Mouse (Mus musculus) midbrain, embryonic 12.5 days (tissue): ENCODE data around the gene Hmgn2. TPM values are rescaled to one million over a fixed set of nuclear protein-coding genes. Genes with fewer than 3 reads are reported as not detected.

Experiments
- ATAC-seq: fragments of 200-750 bp; cut with Nextera tagmentation; 2 replicates; pipeline ENCODE4 v1.8.0; 2017; ENCODE audit warnings: low read depth, moderate TSS enrichment, moderate library complexity; ENCODE audit not compliant: low FRiP score
- H3K27ac ChIP-seq: fragments of 300-500 bp; sonication (generic); replicated peaks from 2 replicates; pipeline ENCODE4 v1.5.1; 2016; ENCODE audit warnings: mild to moderate bottlenecking
- H3K27me3 ChIP-seq: fragments of 300-500 bp; sonication (generic); 2 replicates; pipeline ENCODE4 v1.6.1; 2016; ENCODE audit warnings: mild to moderate bottlenecking
- H3K36me3 ChIP-seq: fragments of 300-500 bp; sonication (generic); 2 replicates; pipeline ENCODE4 v1.6.1; 2016
- H3K4me1 ChIP-seq: fragments of 300-500 bp; sonication (generic); 2 replicates; pipeline ENCODE4 v1.6.1; 2016
- H3K4me2 ChIP-seq: fragments of 300-500 bp; sonication (generic); replicated peaks from 2 replicates; pipeline ENCODE4 v1.6.1; 2016; ENCODE audit warnings: mild to moderate bottlenecking, moderate library complexity
- H3K4me3 ChIP-seq: fragments of 300-500 bp; sonication (generic); 2 replicates; pipeline ENCODE4 v1.5.1; 2016; ENCODE audit warnings: mild to moderate bottlenecking
- H3K9ac ChIP-seq: fragments of 300-500 bp; sonication (generic); replicated peaks from 2 replicates; pipeline ENCODE4 v1.6.1; 2016; ENCODE audit warnings: mild to moderate bottlenecking, moderate library complexity
- H3K9me3 ChIP-seq: fragments of 300-500 bp; sonication (generic); 2 replicates; pipeline ENCODE4 v1.6.1; 2016; ENCODE audit warnings: mild to moderate bottlenecking
- whole genome bisulfite sequencing: fragments of 180-500 bp; shearing (Covaris S2); methylation state at CpG from one replicate; pipeline ENCODE4 v1.1.7; 2016; 5-methylcytosine and 5-hydroxymethylcytosine counted together
- polyA plus RNA-seq: library from polyadenylated mRNA; unstranded; fragments of >200 nt; fragmentation: Nextera tagmentation; extraction: Ambion mirVana; gene quantifications from 2 replicates; pipeline ENCODE4 v1.2.1, GENCODE M21; 2016

Gene Hmgn2
- polyA plus RNA-seq, 1 experiment from 2014 or later = 3,059 TPM

GRCm38 (mm10) chr4:133970876-133971275 lies 2.4 kb upstream of the Hmgn2 start:
- Histone ChIP-seq H3K27ac (peak overlapping the region; percentile 98), H3K36me3 (peaks cover 13% of the 10 kb centered on the region), H3K4me2 (no peak overlapping the region), H3K9me3 (no peaks in the 10 kb centered on the region), H3K4me1 (peaks cover 40% of the 10 kb centered on the region), H3K4me3 (no peak overlapping the region), H3K27me3 (no peaks in the 10 kb centered on the region), H3K9ac (no peak overlapping the region)
- no peak for ATAC-seq
- 80% methylated on average over 13 of the region's 13 CpGs for WGBS

GRCm38 (mm10) chr4:133970196-133970595 lies 1.7 kb upstream of the Hmgn2 start:
- no peak overlapping the region for H3K9ac ChIP-seq
- 5% methylated on average over 4 of the region's 4 CpGs for WGBS
- no peaks in the 10 kb centered on the region for H3K27me3 ChIP-seq
- peak overlapping the region; percentile 98 for H3K27ac ChIP-seq
- H3K4me2 ChIP-seq = 0 out of 2 replicates have a peak overlapping the region, but pooled peaks have one; percentile 4
- no peak for ATAC-seq
- peaks cover 16% of the 10 kb centered on the region for H3K36me3 ChIP-seq
- H3K4me3 ChIP-seq = no peak overlapping the region
- H3K4me1 ChIP-seq = peaks cover 45% of the 10 kb centered on the region
- no peaks in the 10 kb centered on the region for H3K9me3 ChIP-seq

GRCm38 (mm10) chr4:133969114-133969770 lies 792 bp upstream of the Hmgn2 start:
- Histone ChIP-seq H3K27ac (peak overlapping the region; percentile 98), H3K36me3 (peaks cover 17% of the 10 kb centered on the region)

GRCm38 (mm10) chr4:133967866-133968149 lies 642 bp downstream of the Hmgn2 start:
- Histone ChIP-seq H3K4me3 (peak overlapping the region; percentile 62), H3K27ac (peak overlapping the region; percentile 98), H3K9ac (peak overlapping the region; percentile 92), H3K27me3 (no peaks in the 10 kb centered on the region), H3K4me2 (peak overlapping the region; percentile 96), H3K4me1 (peaks cover 48% of the 10 kb centered on the region), H3K9me3 (no peaks in the 10 kb centered on the region), H3K36me3 (peaks cover 31% of the 10 kb centered on the region)
- peak; percentile 86 for ATAC-seq
- WGBS = under 1% methylated on average over 17 of the region's 29 CpGs

More at GRCm38 (mm10) chr4:133969114-133969770, 792 bp upstream of the Hmgn2 start:
- H3K4me2 ChIP-seq = peak overlapping the region; percentile 96
- peak overlapping the region; percentile 62 for H3K4me3 ChIP-seq
- ATAC-seq = no peak
- peaks cover 45% of the 10 kb centered on the region for H3K4me1 ChIP-seq
- H3K9me3 ChIP-seq = no peaks in the 10 kb centered on the region
- H3K27me3 ChIP-seq = no peaks in the 10 kb centered on the region
- WGBS = 54% methylated on average over 8 of the region's 8 CpGs
- peak overlapping the region; percentile 92; the same call in 1 of the 2 replicates for H3K9ac ChIP-seq

GRCm38 (mm10) chr4:133967138-133967865 lies 1.1 kb downstream of the Hmgn2 start:
- peak; percentile 76 for ATAC-seq
- H3K27me3 ChIP-seq = no peaks in the 10 kb centered on the region
- H3K27ac ChIP-seq = peak overlapping the region; percentile 98
- WGBS = under 1% methylated on average over 72 of the region's 101 CpGs
- H3K4me1 ChIP-seq = peaks cover 48% of the 10 kb centered on the region
- no peaks in the 10 kb centered on the region for H3K9me3 ChIP-seq
- H3K4me2 ChIP-seq = peak overlapping the region; percentile 96
- H3K9ac ChIP-seq = peak overlapping the region; percentile 92
- H3K4me3 ChIP-seq = peak overlapping the region; percentile 62
- peaks cover 34% of the 10 kb centered on the region for H3K36me3 ChIP-seq

- peak overlapping the region; percentile 98 for H3K27ac ChIP-seq
- H3K27me3 ChIP-seq = no peaks in the 10 kb centered on the region
- H3K4me3 ChIP-seq = peak overlapping the region; percentile 62
- 50% methylated on average over 12 of the region's 12 CpGs for WGBS
- no peak for ATAC-seq
- peaks cover 34% of the 10 kb centered on the region for H3K36me3 ChIP-seq
- no peaks in the 10 kb centered on the region for H3K9me3 ChIP-seq
- H3K4me1 ChIP-seq = peaks cover 48% of the 10 kb centered on the region
- peak overlapping the region; percentile 96 for H3K4me2 ChIP-seq
- peak overlapping the region; percentile 92 for H3K9ac ChIP-seq
Observed at GRCm38 (mm10) chr4:133966271-133966940, 2.0 kb downstream of the Hmgn2 start.

- Histone ChIP-seq H3K4me3 (no peak overlapping the region), H3K9me3 (no peaks in the 10 kb centered on the region), H3K4me2 (no peak overlapping the region), H3K4me1 (peaks cover 17% of the 10 kb centered on the region), H3K27ac (peak overlapping the region; percentile 35), H3K36me3 (peaks cover 34% of the 10 kb centered on the region), H3K9ac (no peak overlapping the region), H3K27me3 (no peaks in the 10 kb centered on the region)
- WGBS = 85% methylated on average over 7 of the region's 7 CpGs
- ATAC-seq = no peak
Observed at GRCm38 (mm10) chr4:133962566-133962965, 5.9 kb downstream of the Hmgn2 start.

GRCm38 (mm10) chr4:133958884-133959283 lies 9.6 kb downstream of the Hmgn2 start:
- Histone ChIP-seq H3K36me3 (peaks cover 14% of the 10 kb centered on the region), H3K4me1 (0 out of 2 replicates have a peak, but pooled peaks cover under 1% of the 10 kb centered on the region), H3K9me3 (no peaks in the 10 kb centered on the region), H3K4me3 (no peak overlapping the region), H3K9ac (no peak overlapping the region), H3K27me3 (no peaks in the 10 kb centered on the region), H3K4me2 (no peak overlapping the region), H3K27ac (no peak overlapping the region)
- ATAC-seq = no peak
- 95% methylated on average over 1 of the region's 1 CpGs for WGBS

- no peaks in the 10 kb centered on the region for H3K27me3 ChIP-seq
- 77% methylated on average over 4 of the region's 4 CpGs for WGBS
Observed at GRCm38 (mm10) chr4:133956358-133956757, 12.1 kb downstream of the Hmgn2 start.

GRCm38 (mm10) chr4:133946736-133947135 lies 21.7 kb downstream of the Hmgn2 start:
- Histone ChIP-seq H3K9ac (no peak overlapping the region), H3K4me2 (no peak overlapping the region), H3K36me3 (no peaks in the 10 kb centered on the region), H3K9me3 (0 out of 2 replicates have a peak, but pooled peaks cover 2% of the 10 kb centered on the region), H3K4me1 (no peaks in the 10 kb centered on the region), H3K27ac (no peak overlapping the region), H3K27me3 (no peaks in the 10 kb centered on the region), H3K4me3 (no peak overlapping the region)
- 72% methylated on average over 4 of the region's 4 CpGs for WGBS
- ATAC-seq = no peak

More at GRCm38 (mm10) chr4:133956358-133956757, 12.1 kb downstream of the Hmgn2 start:
- Histone ChIP-seq H3K9me3 (no peaks in the 10 kb centered on the region), H3K9ac (no peak overlapping the region), H3K36me3 (no peaks in the 10 kb centered on the region), H3K27ac (no peak overlapping the region), H3K4me1 (no peaks in the 10 kb centered on the region), H3K4me3 (no peak overlapping the region), H3K4me2 (no peak overlapping the region)
- no peak for ATAC-seq

GRCm38 (mm10) chr4:133943791-133944190 lies 24.7 kb downstream of the Hmgn2 start:
- Histone ChIP-seq H3K4me3 (no peak overlapping the region), H3K27me3 (no peaks in the 10 kb centered on the region), H3K9me3 (0 out of 2 replicates have a peak, but pooled peaks cover 2% of the 10 kb centered on the region), H3K36me3 (no peaks in the 10 kb centered on the region), H3K4me1 (no peaks in the 10 kb centered on the region), H3K9ac (no peak overlapping the region), H3K27ac (no peak overlapping the region), H3K4me2 (no peak overlapping the region)
- no peak for ATAC-seq
- WGBS = 85% methylated on average over 3 of the region's 3 CpGs

- no peak overlapping the region for H3K4me3 ChIP-seq
- 92% methylated on average over 4 of the region's 4 CpGs for WGBS
Observed at GRCm38 (mm10) chr4:133942679-133943078, 25.8 kb downstream of the Hmgn2 start.

More at GRCm38 (mm10) chr4:133942679-133943078, 25.8 kb downstream of the Hmgn2 start:
- Histone ChIP-seq H3K36me3 (no peaks in the 10 kb centered on the region), H3K9me3 (0 out of 2 replicates have a peak, but pooled peaks cover 2% of the 10 kb centered on the region), H3K27ac (no peak overlapping the region), H3K9ac (no peak overlapping the region), H3K27me3 (no peaks in the 10 kb centered on the region), H3K4me1 (no peaks in the 10 kb centered on the region), H3K4me2 (no peak overlapping the region)
- no peak for ATAC-seq
